Mouse (Mus musculus): ENCODE measurements around the gene Zfp598.

GRCm38 (mm10) chr17:24707801-24708425 is 38.4 kb downstream of the Zfp598 start:
- TF ChIP-seq CTCF (IDR thresholded peaks at IDR 0.05; ENCODE audit: control insufficient read depth, insufficient read depth, insufficient replicate concordance, low read depth, low read length), result no peak
- TF ChIP-seq POLR2A (IDR thresholded peaks at IDR 0.05; ENCODE audit: control insufficient read depth, low read depth, low read length), result no peak

Data from testis, adult 2 months (tissue).